Mouse (Mus musculus): Measurements from ENCODE around the gene Bfsp2. TPM values are rescaled to one million over a fixed set of nuclear protein-coding genes. Genes with fewer than 3 reads are reported as not detected.
A peak's percentile ranks its signal among the peaks of the same experiment; 100 is the strongest.

Bfsp2 gene
- polyA plus RNA-seq, 1 experiment from 2014 or later, result 0.79 TPM

DNA sequence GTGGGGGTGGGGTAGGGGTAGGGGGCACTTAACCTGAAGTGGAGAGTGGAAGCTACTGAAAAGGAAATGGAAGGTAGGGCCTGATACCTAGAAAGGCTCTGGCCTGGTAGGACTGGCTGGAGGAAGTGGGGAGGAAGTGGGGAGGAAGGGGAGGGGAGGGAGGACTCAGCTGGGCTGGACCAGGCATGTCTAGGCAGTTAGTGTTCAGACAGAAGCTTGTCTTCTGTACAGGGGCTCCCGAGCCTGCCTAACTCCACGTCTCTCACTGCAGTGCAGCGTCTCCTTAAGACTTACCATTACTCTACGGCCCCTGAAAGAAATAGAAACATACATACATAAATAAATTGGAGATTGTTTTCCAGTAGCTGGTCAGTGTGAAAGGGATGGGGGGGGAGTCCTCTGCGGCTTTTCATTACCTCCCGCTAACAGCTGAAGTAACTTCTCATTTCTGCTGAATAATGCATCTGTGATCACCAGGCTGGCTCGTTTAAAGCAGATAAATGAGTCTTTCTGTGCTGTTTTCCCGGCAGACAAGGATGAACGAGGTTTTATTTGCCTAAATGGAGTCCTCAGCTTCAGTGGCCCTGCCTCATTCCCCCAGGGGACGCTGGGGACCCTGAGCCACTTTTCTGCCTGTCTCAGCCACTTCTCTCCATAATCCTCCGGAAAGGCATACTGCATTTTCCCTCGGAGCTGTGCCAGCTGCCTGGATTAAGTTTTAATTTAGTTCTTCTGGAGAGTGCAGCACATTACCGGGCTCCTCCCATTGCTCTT lies 6.1 kb downstream of the Bfsp2 start:
- DNase-seq (ENCODE audit: extremely low spot score, low spot score), result no peak
- WGBS, result 33% methylated on average over 13 of the region's 13 CpGs
- H3K4me1 ChIP-seq, result peaks cover 54% of the 10 kb centered on the region

DNA sequence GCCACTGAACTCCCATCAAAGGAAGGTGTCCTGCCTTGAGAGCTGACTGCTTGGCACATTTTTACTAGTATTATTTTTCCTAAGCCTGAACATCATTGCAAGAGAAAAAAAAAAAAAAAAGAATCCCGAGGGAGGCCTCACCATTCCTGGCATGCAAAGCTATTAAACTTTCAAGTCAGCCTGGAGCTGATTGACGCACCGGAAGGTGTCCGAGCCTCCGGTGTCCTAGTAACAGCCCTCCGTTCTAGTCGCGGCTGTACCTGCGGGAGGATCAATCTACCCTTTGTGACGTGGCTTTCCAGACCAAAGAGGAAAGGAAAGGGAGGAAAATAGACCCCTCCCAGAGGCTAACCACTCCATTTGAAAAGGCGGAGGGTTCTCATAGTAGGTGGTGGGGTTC lies 8.4 kb downstream of the Bfsp2 start:
- peaks cover 54% of the 10 kb centered on the region for H3K4me1 ChIP-seq
- WGBS, result 29% methylated on average over 11 of the region's 11 CpGs

More for the DNA sequence above, 6.1 kb downstream of the Bfsp2 start:
- Histone ChIP-seq H3K4me3 (peak overlapping the region; percentile 22; the same call in 1 of the 2 replicates), H3K27ac (peak overlapping the region; percentile 72), H3K9me3 (no peaks in the 10 kb centered on the region), H3K36me3 (replicated peaks) (no peaks in the 10 kb centered on the region), H3K27me3 (ENCODE audit: poor library complexity, severe bottlenecking) (peaks cover 14% of the 10 kb centered on the region; the same call in 1 of the 2 replicates)

DNA sequence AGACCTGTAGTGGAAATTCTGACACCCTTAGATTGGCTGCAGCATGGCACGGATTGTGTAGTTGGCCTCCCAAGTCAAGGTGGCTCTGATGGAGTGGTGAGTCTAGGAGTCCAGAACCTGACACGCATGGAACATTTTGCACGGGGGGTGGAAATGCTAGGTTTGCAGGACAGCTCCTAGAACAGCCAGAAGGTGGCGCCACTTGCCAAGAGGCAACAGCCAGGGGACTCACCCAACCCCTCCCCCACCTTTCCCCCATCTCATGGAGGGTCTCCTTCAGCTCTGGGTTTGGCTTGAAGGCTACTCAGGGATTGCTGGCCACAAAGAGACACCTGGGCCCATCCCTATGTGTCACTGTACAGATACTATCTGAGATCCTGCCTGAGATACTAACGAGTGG lies 10.7 kb downstream of the Bfsp2 start:
- Histone ChIP-seq H3K4me1 (peaks cover 57% of the 10 kb centered on the region), H3K4me3 (no peak overlapping the region), H3K36me3 (replicated peaks) (no peaks in the 10 kb centered on the region), H3K27me3 (ENCODE audit: poor library complexity, severe bottlenecking) (peaks cover 16% of the 10 kb centered on the region; the same call in 1 of the 2 replicates), H3K9me3 (no peaks in the 10 kb centered on the region), H3K27ac (no peak overlapping the region)
- WGBS, result 73% methylated on average over 5 of the region's 5 CpGs
- no peak for DNase-seq (ENCODE audit: extremely low spot score, low spot score)

More for the DNA sequence above, 8.4 kb downstream of the Bfsp2 start:
- H3K9me3 ChIP-seq, result no peaks in the 10 kb centered on the region
- no peak overlapping the region for H3K27ac ChIP-seq
- DNase-seq (ENCODE audit: extremely low spot score, low spot score), result no peak
- no peak overlapping the region for H3K4me3 ChIP-seq
- no peaks in the 10 kb centered on the region for H3K36me3 ChIP-seq (replicated peaks)
- H3K27me3 ChIP-seq (ENCODE audit: poor library complexity, severe bottlenecking), result peaks cover 16% of the 10 kb centered on the region; the same call in 1 of the 2 replicates

DNA sequence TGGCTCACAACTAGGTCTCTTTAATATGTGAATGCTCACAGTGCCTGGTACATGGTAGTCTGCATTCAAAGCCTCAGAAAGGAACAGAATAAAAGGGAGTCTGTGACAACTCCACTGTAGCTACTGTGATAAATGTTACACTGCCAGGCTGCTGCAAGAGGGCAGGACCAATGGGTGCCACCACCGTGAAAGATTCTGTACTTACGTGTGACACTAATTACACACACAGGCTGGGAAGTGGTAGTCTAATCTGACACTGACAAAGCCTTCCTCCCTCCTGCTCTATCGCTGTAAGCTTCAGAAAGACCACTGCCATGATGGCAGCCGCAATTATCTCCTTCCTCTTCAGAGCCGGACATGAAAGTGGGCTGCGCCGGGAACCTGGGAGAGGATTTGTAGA lies 11.3 kb downstream of the Bfsp2 start:
- no peaks in the 10 kb centered on the region for H3K9me3 ChIP-seq
- WGBS, result 91% methylated on average over 7 of the region's 7 CpGs
- peaks cover 50% of the 10 kb centered on the region for H3K4me1 ChIP-seq
- no peak for DNase-seq (ENCODE audit: extremely low spot score, low spot score)
- no peaks in the 10 kb centered on the region for H3K36me3 ChIP-seq (replicated peaks)
- no peak overlapping the region for H3K4me3 ChIP-seq
- no peak overlapping the region for H3K27ac ChIP-seq
- peaks cover 15% of the 10 kb centered on the region; the same call in 1 of the 2 replicates for H3K27me3 ChIP-seq (ENCODE audit: poor library complexity, severe bottlenecking)

DNA sequence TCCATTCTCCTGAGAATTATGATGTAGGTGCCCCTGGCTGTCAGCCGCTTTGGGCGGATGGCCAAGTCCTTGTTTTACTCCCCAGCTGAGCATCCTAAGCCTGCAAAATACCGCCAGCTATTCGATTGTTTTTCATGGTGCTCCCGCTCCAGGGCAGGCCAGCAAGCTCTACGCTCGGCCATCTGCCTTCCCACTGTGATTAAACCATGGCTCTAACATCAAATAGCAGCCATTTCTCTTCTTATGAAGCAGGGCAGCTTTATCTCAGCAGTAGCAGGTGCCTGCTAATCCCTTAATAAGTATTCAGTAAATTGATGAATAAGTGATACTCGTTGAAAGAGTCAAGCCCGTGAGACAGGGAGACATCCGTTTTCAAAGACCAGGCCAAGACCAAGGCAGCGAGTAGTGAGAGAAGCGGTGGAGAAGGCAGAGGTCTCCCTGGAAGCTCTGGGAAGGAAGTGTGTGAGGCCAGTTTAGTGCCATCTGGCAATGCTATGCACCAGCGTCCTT lies 14.5 kb downstream of the Bfsp2 start:
- no peak for DNase-seq (ENCODE audit: extremely low spot score, low spot score)
- WGBS, result 58% methylated on average over 13 of the region's 13 CpGs
- Histone ChIP-seq H3K27ac (peak overlapping the region; percentile 54; the same call in 1 of the 2 replicates), H3K4me1 (peaks cover 21% of the 10 kb centered on the region), H3K9me3 (no peaks in the 10 kb centered on the region), H3K4me3 (no peak overlapping the region), H3K36me3 (replicated peaks) (no peaks in the 10 kb centered on the region), H3K27me3 (ENCODE audit: poor library complexity, severe bottlenecking) (0 out of 2 replicates have a peak, but pooled peaks cover 3% of the 10 kb centered on the region)

DNA sequence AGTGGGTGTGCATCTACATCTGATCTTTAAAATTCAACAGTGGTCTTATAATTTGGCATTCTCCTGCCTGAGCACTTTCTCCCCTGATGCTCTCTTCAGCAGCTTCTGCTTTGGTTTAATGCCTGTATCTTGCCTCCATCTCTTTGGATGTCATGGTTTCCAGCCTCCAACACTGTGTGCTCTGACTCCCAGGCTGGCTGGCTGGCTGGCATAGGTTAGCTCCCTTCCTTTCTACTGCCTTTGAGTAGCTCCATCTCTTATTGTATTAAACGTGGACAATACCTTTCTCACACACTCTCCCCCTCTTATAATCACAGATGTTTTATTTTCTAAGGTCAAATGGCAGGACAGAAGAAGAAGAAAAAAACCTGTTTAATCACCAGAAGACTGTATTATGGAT lies 14.9 kb downstream of the Bfsp2 start:
- Histone ChIP-seq H3K9me3 (no peaks in the 10 kb centered on the region), H3K4me3 (no peak overlapping the region), H3K27me3 (ENCODE audit: poor library complexity, severe bottlenecking) (0 out of 2 replicates have a peak, but pooled peaks cover 3% of the 10 kb centered on the region), H3K36me3 (replicated peaks) (no peaks in the 10 kb centered on the region), H3K27ac (peak overlapping the region; percentile 54; the same call in 1 of the 2 replicates), H3K4me1 (peaks cover 16% of the 10 kb centered on the region)
- 71% methylated on average over 1 of the region's 1 CpGs for WGBS
- no peak for DNase-seq (ENCODE audit: extremely low spot score, low spot score)

DNA sequence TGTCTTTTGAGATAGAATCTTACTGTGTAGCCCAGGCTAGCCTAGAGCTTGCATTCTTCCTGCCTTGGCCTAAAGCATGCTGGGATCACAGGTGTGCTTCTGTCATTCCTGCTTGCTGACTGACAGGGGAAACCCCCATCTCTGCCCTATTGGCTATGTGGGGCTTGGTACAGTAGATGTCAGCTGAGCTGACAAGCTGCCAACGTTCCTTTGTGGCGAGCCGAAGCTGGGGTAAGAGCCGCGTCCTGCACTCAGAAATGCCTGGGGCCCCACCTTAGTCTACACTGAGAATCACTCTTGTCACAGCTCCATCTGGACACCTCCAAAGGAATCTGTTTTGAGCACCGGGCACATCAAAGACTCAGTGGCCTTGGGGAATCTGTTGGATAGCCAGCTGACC lies 16.4 kb downstream of the Bfsp2 start:
- DNase-seq (ENCODE audit: extremely low spot score, low spot score), result no peak
- Histone ChIP-seq H3K9me3 (no peaks in the 10 kb centered on the region), H3K27me3 (ENCODE audit: poor library complexity, severe bottlenecking) (no peaks in the 10 kb centered on the region), H3K4me3 (no peak overlapping the region), H3K27ac (no peak overlapping the region), H3K4me1 (peaks cover 12% of the 10 kb centered on the region), H3K36me3 (replicated peaks) (no peaks in the 10 kb centered on the region)
- WGBS, result 92% methylated on average over 6 of the region's 6 CpGs

DNA sequence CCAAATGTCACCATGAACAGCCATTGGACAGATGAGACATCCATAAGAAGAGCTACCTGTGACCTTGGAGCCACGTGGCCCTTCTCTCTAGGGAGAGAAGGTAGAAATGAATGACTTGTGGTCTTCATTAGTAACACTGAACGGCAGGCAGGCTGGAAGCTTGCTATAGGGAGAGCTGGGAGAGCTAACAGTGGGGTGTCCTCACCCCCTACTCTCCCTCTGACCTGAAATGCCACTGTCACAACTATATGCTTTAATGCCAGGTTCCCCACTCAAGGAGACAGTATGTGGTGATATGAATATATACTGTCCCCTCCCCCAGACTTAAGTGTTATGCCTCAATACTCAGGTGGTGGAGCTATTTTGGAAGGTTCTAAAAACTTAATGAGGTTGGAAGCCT lies 20.4 kb downstream of the Bfsp2 start:
- no peaks in the 10 kb centered on the region for H3K36me3 ChIP-seq (replicated peaks)
- no peaks in the 10 kb centered on the region for H3K4me1 ChIP-seq
- WGBS, result 68% methylated on average over 2 of the region's 2 CpGs
- no peak overlapping the region for H3K27ac ChIP-seq
- DNase-seq (ENCODE audit: extremely low spot score, low spot score), result no peak
- no peaks in the 10 kb centered on the region for H3K9me3 ChIP-seq
- no peaks in the 10 kb centered on the region for H3K27me3 ChIP-seq (ENCODE audit: poor library complexity, severe bottlenecking)
- H3K4me3 ChIP-seq, result no peak overlapping the region

DNA sequence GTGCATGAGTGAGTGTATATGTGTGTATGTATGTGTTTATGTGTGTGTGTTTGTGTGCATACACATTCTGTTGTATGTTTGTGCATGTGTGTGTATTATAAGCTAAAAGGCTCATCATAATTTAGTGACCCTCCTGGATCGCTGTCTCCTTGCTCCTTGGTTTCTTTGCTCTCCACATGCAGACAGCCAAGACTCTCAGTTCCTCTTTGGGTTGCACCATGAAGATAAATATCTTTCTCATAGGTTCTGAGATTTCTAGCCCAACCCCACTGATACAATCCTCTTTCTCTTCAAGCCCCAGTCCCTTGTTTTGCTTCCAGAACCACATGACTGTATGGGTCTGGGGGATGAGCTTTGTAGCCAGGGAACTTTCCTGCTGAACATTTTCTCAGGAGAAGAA lies 20.9 kb downstream of the Bfsp2 start:
- H3K9me3 ChIP-seq, result no peaks in the 10 kb centered on the region
- H3K27ac ChIP-seq, result no peak overlapping the region
- 100% methylated on average over 1 of the region's 1 CpGs for WGBS
- no peaks in the 10 kb centered on the region for H3K27me3 ChIP-seq (ENCODE audit: poor library complexity, severe bottlenecking)
- H3K4me3 ChIP-seq, result no peak overlapping the region
- H3K4me1 ChIP-seq, result no peaks in the 10 kb centered on the region
- DNase-seq (ENCODE audit: extremely low spot score, low spot score), result no peak
- H3K36me3 ChIP-seq (replicated peaks), result no peaks in the 10 kb centered on the region

DNA sequence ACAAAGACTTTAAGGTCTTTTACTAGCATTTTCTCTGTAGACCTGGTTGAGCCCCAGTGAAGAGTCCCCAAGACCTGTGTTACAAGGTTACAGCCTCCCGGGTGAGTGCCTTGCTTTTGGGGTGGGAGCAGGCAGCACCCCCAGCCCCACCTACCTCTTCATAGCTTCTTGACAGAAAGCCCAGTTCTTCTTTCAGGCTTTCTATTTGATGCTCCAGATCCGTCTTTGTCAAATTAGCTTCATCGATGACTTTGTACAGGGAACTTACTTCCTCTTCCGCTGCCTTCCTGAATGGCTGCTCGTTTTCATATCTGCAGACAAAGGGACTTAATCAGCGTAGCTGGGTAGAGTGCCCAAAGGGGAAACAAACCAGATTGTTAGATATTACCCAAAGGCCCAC lies 30.6 kb downstream of the Bfsp2 start:
- no peak overlapping the region for H3K27ac ChIP-seq
- no peaks in the 10 kb centered on the region for H3K4me1 ChIP-seq
- peaks cover 6% of the 10 kb centered on the region for H3K9me3 ChIP-seq
- no peak for DNase-seq (ENCODE audit: extremely low spot score, low spot score)
- WGBS, result 82% methylated on average over 6 of the region's 6 CpGs
- H3K4me3 ChIP-seq, result no peak overlapping the region
- H3K27me3 ChIP-seq (ENCODE audit: poor library complexity, severe bottlenecking), result no peaks in the 10 kb centered on the region
- H3K36me3 ChIP-seq (replicated peaks), result no peaks in the 10 kb centered on the region

DNA sequence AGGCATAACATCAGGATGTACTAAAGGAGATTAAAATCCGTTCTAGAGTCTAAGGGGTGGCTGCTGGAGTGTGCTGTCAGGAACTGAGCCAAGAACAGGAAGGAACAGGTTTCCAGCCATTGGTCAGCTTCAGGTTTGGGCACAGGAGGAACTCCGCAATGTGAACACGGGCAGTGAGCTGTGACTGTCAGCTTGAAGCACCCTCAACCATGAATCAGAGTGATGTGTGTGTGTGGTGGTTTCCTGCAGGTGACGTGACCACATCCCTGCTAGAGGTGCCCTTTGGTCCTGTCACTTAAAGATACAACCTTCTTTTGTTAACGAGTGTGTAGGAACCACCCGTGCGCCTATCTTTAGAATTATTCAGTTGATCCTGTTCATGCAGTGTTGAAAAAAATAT lies 31.1 kb downstream of the Bfsp2 start:
- peaks cover 10% of the 10 kb centered on the region for H3K9me3 ChIP-seq
- H3K4me3 ChIP-seq, result no peak overlapping the region
- no peak for DNase-seq (ENCODE audit: extremely low spot score, low spot score)
- WGBS, result 90% methylated on average over 7 of the region's 7 CpGs
- no peaks in the 10 kb centered on the region for H3K27me3 ChIP-seq (ENCODE audit: poor library complexity, severe bottlenecking)
- peaks cover 4% of the 10 kb centered on the region for H3K4me1 ChIP-seq
- no peaks in the 10 kb centered on the region for H3K36me3 ChIP-seq (replicated peaks)
- H3K27ac ChIP-seq, result no peak overlapping the region

DNA sequence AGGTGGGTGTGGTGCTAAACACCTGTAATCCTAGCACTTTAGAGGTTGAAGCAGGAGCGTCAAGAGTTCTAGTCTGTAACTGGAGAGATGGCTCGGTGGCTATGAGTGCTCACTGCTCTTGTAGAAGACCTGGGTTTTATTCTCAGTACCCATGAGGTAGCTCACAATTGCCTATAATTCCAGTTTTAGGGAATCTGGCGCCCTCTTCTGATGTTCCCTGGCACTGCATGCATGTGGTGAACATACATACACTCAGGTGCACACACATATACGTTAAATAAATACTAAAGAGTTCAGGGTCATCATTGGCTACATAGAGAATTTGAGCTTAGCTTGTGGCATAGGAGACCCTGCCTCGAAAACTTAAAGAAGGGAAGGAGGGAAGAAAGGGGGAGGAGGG lies 35.6 kb downstream of the Bfsp2 start:
- H3K4me1 ChIP-seq, result peaks cover 24% of the 10 kb centered on the region
- WGBS, result 88% methylated on average over 5 of the region's 5 CpGs
- no peak for DNase-seq (ENCODE audit: extremely low spot score, low spot score)
- 0 out of 2 replicates have a peak, but pooled peaks cover 4% of the 10 kb centered on the region for H3K27me3 ChIP-seq (ENCODE audit: poor library complexity, severe bottlenecking)
- no peak overlapping the region for H3K4me3 ChIP-seq
- H3K27ac ChIP-seq, result peak overlapping the region; percentile 63; the same call in 1 of the 2 replicates
- peaks cover 10% of the 10 kb centered on the region for H3K9me3 ChIP-seq
- H3K36me3 ChIP-seq (replicated peaks), result no peaks in the 10 kb centered on the region

DNA sequence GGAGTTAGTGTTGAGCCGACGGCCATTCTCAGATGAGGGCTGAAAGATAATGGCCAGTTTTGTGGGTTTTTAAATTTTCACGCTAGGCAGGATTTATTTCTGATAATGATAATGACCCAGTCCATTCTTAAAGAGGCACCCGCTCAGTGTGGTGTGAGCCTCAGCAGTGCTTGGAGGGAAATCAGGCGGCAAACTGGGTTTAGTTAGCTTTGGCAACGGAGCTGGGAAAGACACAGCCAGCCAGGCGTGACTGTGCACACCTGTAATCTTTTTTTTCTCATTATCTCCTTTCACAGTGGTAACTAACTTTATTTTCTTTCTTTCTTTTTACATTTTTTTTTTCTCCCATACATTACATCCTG lies 36.4 kb downstream of the Bfsp2 start:
- peaks cover 10% of the 10 kb centered on the region for H3K9me3 ChIP-seq
- peak overlapping the region; percentile 27; the same call in 1 of the 2 replicates for H3K4me3 ChIP-seq
- no peaks in the 10 kb centered on the region for H3K36me3 ChIP-seq (replicated peaks)
- H3K27me3 ChIP-seq (ENCODE audit: poor library complexity, severe bottlenecking), result 0 out of 2 replicates have a peak, but pooled peaks cover 5% of the 10 kb centered on the region
- WGBS, result 32% methylated on average over 7 of the region's 7 CpGs
- H3K4me1 ChIP-seq, result peaks cover 24% of the 10 kb centered on the region
- no peak for DNase-seq (ENCODE audit: extremely low spot score, low spot score)
- peak overlapping the region; percentile 63; the same call in 1 of the 2 replicates for H3K27ac ChIP-seq

Measured in forebrain, embryonic 10.5 days (tissue).